Mouse (Mus musculus) cortical plate, adult 2 months (tissue): ENCODE data around the gene Ggcx.

ENCODE experiments used
- CTCF ChIP-seq: fragments of 200-500 bp; IDR thresholded peaks from 2 replicates; pipeline ENCODE4 v1.5.1; 2011; ENCODE audit warnings: mild to moderate bottlenecking, control low read depth, low read length; ENCODE audit not compliant: insufficient read depth; ENCODE audit errors: extremely low read depth
- POLR2A ChIP-seq: fragments of 200-500 bp; IDR thresholded peaks from 2 replicates; pipeline ENCODE4 v1.6.1; 2011; ENCODE audit warnings: mild to moderate bottlenecking, low read length, control low read depth; ENCODE audit not compliant: insufficient read depth; ENCODE audit errors: extremely low read depth

GRCm38 (mm10) chr6:72382494-72382893 lies 31.6 kb upstream of the Ggcx start:
- no peak for TF ChIP-seq CTCF
- TF ChIP-seq POLR2A, result no peak
